Mouse (Mus musculus): ENCODE results near the gene Mrpl27. TPM values are rescaled to one million over a fixed set of nuclear protein-coding genes. Genes with fewer than 3 reads are reported as not detected.

Gene Mrpl27
- polyA plus RNA-seq, 1 experiment from 2014 or later: 139 TPM

- DNase-seq (ENCODE audit: low spot score) (peak; percentile 97), ATAC-seq (ENCODE audit: low FRiP score) (peak; percentile 96)
- WGBS: 6% methylated on average over 33 of the region's 41 CpGs
- H3K4me1 ChIP-seq (replicated peaks; ENCODE audit: control insufficient read depth, insufficient read depth, low read length): peaks cover 7% of the 10 kb centered on the region; the same call in 1 of the 2 replicates
- H3K4me2 ChIP-seq (replicated peaks; ENCODE audit: low read depth, low read length): peak within 1 kb of the TSS; percentile 89
- H3K9ac ChIP-seq (ENCODE audit: low read depth, low read length): peak within 1 kb of the TSS; percentile 71
- peaks cover 6% of the 10 kb centered on the region; the same call in 1 of the 2 replicates for H3K36me3 ChIP-seq (ENCODE audit: control insufficient read depth, insufficient read depth, low read length)
- H3K27me3 ChIP-seq (ENCODE audit: control insufficient read depth, insufficient read depth, low read length): no peaks in the 10 kb centered on the region
- H3K27ac ChIP-seq (ENCODE audit: low read depth, low read length): 0 out of 2 replicates have a peak within 1 kb of the TSS, but pooled peaks have one; percentile 17
- H3K4me3 ChIP-seq (ENCODE audit: low read depth, low read length): peak within 1 kb of the TSS; percentile 99
- no peaks in the 10 kb centered on the region for H3K9me3 ChIP-seq (ENCODE audit: control insufficient read depth, low read length)
Observed at GRCm38 (mm10) chr11:94629199-94629883, 24.2 kb upstream of the Mrpl27 start, which contains the start of gene Lrrc59. Gene Lrrc59 (plus strand): TSS chr11:94629767.

- Histone ChIP-seq H3K4me1 (replicated peaks; ENCODE audit: control insufficient read depth, insufficient read depth, low read length) (peaks cover 7% of the 10 kb centered on the region; the same call in 1 of the 2 replicates), H3K27ac (ENCODE audit: low read depth, low read length) (0 out of 2 replicates have a peak overlapping the region, but pooled peaks have one; percentile 17), H3K4me2 (replicated peaks; ENCODE audit: low read depth, low read length) (peak overlapping the region; percentile 89), H3K9ac (ENCODE audit: low read depth, low read length) (peak overlapping the region; percentile 71), H3K27me3 (ENCODE audit: control insufficient read depth, insufficient read depth, low read length) (no peaks in the 10 kb centered on the region), H3K36me3 (ENCODE audit: control insufficient read depth, insufficient read depth, low read length) (peaks cover 8% of the 10 kb centered on the region), H3K9me3 (ENCODE audit: control insufficient read depth, low read length) (no peaks in the 10 kb centered on the region), H3K4me3 (ENCODE audit: low read depth, low read length) (peak overlapping the region; percentile 99)
- DNase-seq (ENCODE audit: low spot score): no peak
- 0% methylated on average over 28 of the region's 28 CpGs for WGBS
- peak; percentile 72 for ATAC-seq (ENCODE audit: low FRiP score)
Observed at GRCm38 (mm10) chr11:94629884-94630198, 23.7 kb upstream of the Mrpl27 start.

- Histone ChIP-seq H3K27ac (ENCODE audit: low read depth, low read length) (0 out of 2 replicates have a peak overlapping the region, but pooled peaks have one; percentile 17), H3K27me3 (ENCODE audit: control insufficient read depth, insufficient read depth, low read length) (no peaks in the 10 kb centered on the region), H3K9ac (ENCODE audit: low read depth, low read length) (peak overlapping the region; percentile 71), H3K4me3 (ENCODE audit: low read depth, low read length) (peak overlapping the region; percentile 99), H3K9me3 (ENCODE audit: control insufficient read depth, low read length) (no peaks in the 10 kb centered on the region), H3K36me3 (ENCODE audit: control insufficient read depth, insufficient read depth, low read length) (peaks cover 13% of the 10 kb centered on the region), H3K4me1 (replicated peaks; ENCODE audit: control insufficient read depth, insufficient read depth, low read length) (peaks cover 7% of the 10 kb centered on the region; the same call in 1 of the 2 replicates), H3K4me2 (replicated peaks; ENCODE audit: low read depth, low read length) (peak overlapping the region; percentile 89)
- peak; percentile 14; the same call in 1 of the 2 replicates for ATAC-seq (ENCODE audit: low FRiP score)
- WGBS: 15% methylated on average over 26 of the region's 26 CpGs
- no peak for DNase-seq (ENCODE audit: low spot score)
Observed at GRCm38 (mm10) chr11:94630199-94631011, 23.2 kb upstream of the Mrpl27 start.

GRCm38 (mm10) chr11:94631969-94632368, 21.6 kb upstream of the Mrpl27 start:
- peaks cover 7% of the 10 kb centered on the region; the same call in 1 of the 2 replicates for H3K4me1 ChIP-seq (replicated peaks; ENCODE audit: control insufficient read depth, insufficient read depth, low read length)
- ATAC-seq (ENCODE audit: low FRiP score) (no peak), DNase-seq (ENCODE audit: low spot score) (no peak)
- no peaks in the 10 kb centered on the region for H3K27me3 ChIP-seq (ENCODE audit: control insufficient read depth, insufficient read depth, low read length)
- no peak overlapping the region for H3K4me2 ChIP-seq (replicated peaks; ENCODE audit: low read depth, low read length)
- H3K36me3 ChIP-seq (ENCODE audit: control insufficient read depth, insufficient read depth, low read length): peaks cover 16% of the 10 kb centered on the region
- no peak overlapping the region for H3K9ac ChIP-seq (ENCODE audit: low read depth, low read length)
- H3K9me3 ChIP-seq (ENCODE audit: control insufficient read depth, low read length): no peaks in the 10 kb centered on the region
- no peak overlapping the region for H3K4me3 ChIP-seq (ENCODE audit: low read depth, low read length)
- no peak overlapping the region for H3K27ac ChIP-seq (ENCODE audit: low read depth, low read length)
- 94% methylated on average over 5 of the region's 5 CpGs for WGBS

- no peak overlapping the region for H3K4me3 ChIP-seq (ENCODE audit: low read depth, low read length)
- H3K9ac ChIP-seq (ENCODE audit: low read depth, low read length): no peak overlapping the region
- WGBS: 89% methylated on average over 8 of the region's 8 CpGs
- H3K27ac ChIP-seq (ENCODE audit: low read depth, low read length): no peak overlapping the region
- H3K9me3 ChIP-seq (ENCODE audit: control insufficient read depth, low read length): no peaks in the 10 kb centered on the region
- ATAC-seq (ENCODE audit: low FRiP score) (no peak), DNase-seq (ENCODE audit: low spot score) (no peak)
- H3K36me3 ChIP-seq (ENCODE audit: control insufficient read depth, insufficient read depth, low read length): peaks cover 20% of the 10 kb centered on the region
- H3K4me2 ChIP-seq (replicated peaks; ENCODE audit: low read depth, low read length): no peak overlapping the region
- H3K27me3 ChIP-seq (ENCODE audit: control insufficient read depth, insufficient read depth, low read length): no peaks in the 10 kb centered on the region
- H3K4me1 ChIP-seq (replicated peaks; ENCODE audit: control insufficient read depth, insufficient read depth, low read length): peaks cover 7% of the 10 kb centered on the region; the same call in 1 of the 2 replicates
Observed at GRCm38 (mm10) chr11:94632988-94633387, 20.6 kb upstream of the Mrpl27 start.

GRCm38 (mm10) chr11:94634431-94634830, 19.1 kb upstream of the Mrpl27 start:
- H3K4me1 ChIP-seq (replicated peaks; ENCODE audit: control insufficient read depth, insufficient read depth, low read length): peaks cover 7% of the 10 kb centered on the region; the same call in 1 of the 2 replicates
- H3K4me2 ChIP-seq (replicated peaks; ENCODE audit: low read depth, low read length): no peak overlapping the region
- DNase-seq (ENCODE audit: low spot score): no peak
- no peak overlapping the region for H3K4me3 ChIP-seq (ENCODE audit: low read depth, low read length)
- peaks cover 26% of the 10 kb centered on the region for H3K36me3 ChIP-seq (ENCODE audit: control insufficient read depth, insufficient read depth, low read length)
- no peak for ATAC-seq (ENCODE audit: low FRiP score)
- H3K27ac ChIP-seq (ENCODE audit: low read depth, low read length): no peak overlapping the region
- H3K9me3 ChIP-seq (ENCODE audit: control insufficient read depth, low read length): no peaks in the 10 kb centered on the region
- 89% methylated on average over 5 of the region's 5 CpGs for WGBS
- H3K27me3 ChIP-seq (ENCODE audit: control insufficient read depth, insufficient read depth, low read length): no peaks in the 10 kb centered on the region
- H3K9ac ChIP-seq (ENCODE audit: low read depth, low read length): no peak overlapping the region

GRCm38 (mm10) chr11:94644461-94645219, 8.9 kb upstream of the Mrpl27 start:
- Histone ChIP-seq H3K27me3 (ENCODE audit: control insufficient read depth, insufficient read depth, low read length) (no peaks in the 10 kb centered on the region), H3K4me3 (ENCODE audit: low read depth, low read length) (no peak overlapping the region), H3K4me1 (replicated peaks; ENCODE audit: control insufficient read depth, insufficient read depth, low read length) (no peaks in the 10 kb centered on the region), H3K36me3 (ENCODE audit: control insufficient read depth, insufficient read depth, low read length) (peaks cover 19% of the 10 kb centered on the region), H3K9me3 (ENCODE audit: control insufficient read depth, low read length) (no peaks in the 10 kb centered on the region), H3K9ac (ENCODE audit: low read depth, low read length) (no peak overlapping the region), H3K4me2 (replicated peaks; ENCODE audit: low read depth, low read length) (no peak overlapping the region), H3K27ac (ENCODE audit: low read depth, low read length) (no peak overlapping the region)
- WGBS: 90% methylated on average over 8 of the region's 8 CpGs
- no peak for ATAC-seq (ENCODE audit: low FRiP score)
- no peak for DNase-seq (ENCODE audit: low spot score)

GRCm38 (mm10) chr11:94646457-94646856, 7.1 kb upstream of the Mrpl27 start:
- Histone ChIP-seq H3K4me1 (replicated peaks; ENCODE audit: control insufficient read depth, insufficient read depth, low read length) (no peaks in the 10 kb centered on the region), H3K9me3 (ENCODE audit: control insufficient read depth, low read length) (no peaks in the 10 kb centered on the region), H3K27me3 (ENCODE audit: control insufficient read depth, insufficient read depth, low read length) (no peaks in the 10 kb centered on the region), H3K4me3 (ENCODE audit: low read depth, low read length) (no peak overlapping the region), H3K27ac (ENCODE audit: low read depth, low read length) (no peak overlapping the region), H3K4me2 (replicated peaks; ENCODE audit: low read depth, low read length) (no peak overlapping the region), H3K36me3 (ENCODE audit: control insufficient read depth, insufficient read depth, low read length) (peaks cover 16% of the 10 kb centered on the region; the same call in 1 of the 2 replicates), H3K9ac (ENCODE audit: low read depth, low read length) (no peak overlapping the region)
- no peak for ATAC-seq (ENCODE audit: low FRiP score)
- 99% methylated on average over 4 of the region's 4 CpGs for WGBS
- no peak for DNase-seq (ENCODE audit: low spot score)

All from hindbrain, embryonic 11.5 days (tissue).